Mouse (Mus musculus) liver, embryonic 11.5 days (tissue): ENCODE measurements around the gene Tet3. TPM values are rescaled to one million over a fixed set of nuclear protein-coding genes. Genes with fewer than 3 reads are reported as not detected.

Experiments
- ATAC-seq: fragments of 200-750 bp; cut with Nextera tagmentation; replicated peaks from 2 replicates; pipeline ENCODE4 v1.8.0; 2017; ENCODE audit warnings: moderate number of reproducible peaks, mild to moderate bottlenecking, moderate TSS enrichment, moderate library complexity; ENCODE audit not compliant: low FRiP score
- DNase-seq: peaks from one replicate; pipeline ENCODE4 v3.0.0-alpha.2; 2017; ENCODE audit warnings: low spot score
- H3K27ac ChIP-seq: fragments of 300-500 bp; sonication (generic); 2 replicates; pipeline ENCODE4 v1.5.1; 2014; ENCODE audit warnings: mild to moderate bottlenecking, low read depth, low read length, control low read depth
- H3K27me3 ChIP-seq: fragments of 300-500 bp; sonication (generic); replicated peaks from 2 replicates; pipeline ENCODE4 v1.6.1; 2014; ENCODE audit warnings: low read length, mixed read lengths; ENCODE audit not compliant: control insufficient read depth, insufficient read depth
- H3K36me3 ChIP-seq: fragments of 300-500 bp; sonication (generic); 2 replicates; pipeline ENCODE4 v1.6.1; 2014; ENCODE audit warnings: mild to moderate bottlenecking, low read length, moderate library complexity, mixed read lengths; ENCODE audit not compliant: control insufficient read depth, insufficient read depth
- H3K4me1 ChIP-seq: fragments of 300-500 bp; sonication (generic); replicated peaks from 2 replicates; pipeline ENCODE4 v1.6.1; 2014; ENCODE audit warnings: low read length, mixed read lengths; ENCODE audit not compliant: control insufficient read depth, insufficient read depth
- H3K4me2 ChIP-seq: fragments of 300-500 bp; sonication (generic); 2 replicates; pipeline ENCODE4 v1.6.1; 2014; ENCODE audit warnings: mild to moderate bottlenecking, control low read depth, moderate library complexity
- H3K4me3 ChIP-seq: fragments of 300-500 bp; sonication (generic); 2 replicates; pipeline ENCODE4 v1.5.1; 2014; ENCODE audit warnings: low read depth, low read length, control low read depth
- H3K9ac ChIP-seq: fragments of 300-500 bp; sonication (generic); 2 replicates; pipeline ENCODE4 v1.6.1; 2014; ENCODE audit warnings: low read depth, low read length, control low read depth
- H3K9me3 ChIP-seq: fragments of 300-500 bp; sonication (generic); 2 replicates; pipeline ENCODE4 v1.6.1; 2016; ENCODE audit warnings: low read length, inconsistent platforms, mixed read lengths; ENCODE audit not compliant: control insufficient read depth
- whole genome bisulfite sequencing: fragments of 180-500 bp; shearing (Covaris S2); extraction: QIAGEN DNeasy Blood & Tissue Kit; methylation state at CpG from one replicate; pipeline ENCODE4 v1.1.7; 2014; 5-methylcytosine and 5-hydroxymethylcytosine counted together
- polyA plus RNA-seq: library from polyadenylated mRNA; unstranded; fragments of >200 nt; fragmentation: Nextera tagmentation; extraction: Ambion mirVana; gene quantifications from 2 replicates; pipeline ENCODE4 v1.2.1, GENCODE M21; 2014

The Tet3 gene
- polyA plus RNA-seq, 1 experiment from 2014 or later, result 22.0 TPM

DNA sequence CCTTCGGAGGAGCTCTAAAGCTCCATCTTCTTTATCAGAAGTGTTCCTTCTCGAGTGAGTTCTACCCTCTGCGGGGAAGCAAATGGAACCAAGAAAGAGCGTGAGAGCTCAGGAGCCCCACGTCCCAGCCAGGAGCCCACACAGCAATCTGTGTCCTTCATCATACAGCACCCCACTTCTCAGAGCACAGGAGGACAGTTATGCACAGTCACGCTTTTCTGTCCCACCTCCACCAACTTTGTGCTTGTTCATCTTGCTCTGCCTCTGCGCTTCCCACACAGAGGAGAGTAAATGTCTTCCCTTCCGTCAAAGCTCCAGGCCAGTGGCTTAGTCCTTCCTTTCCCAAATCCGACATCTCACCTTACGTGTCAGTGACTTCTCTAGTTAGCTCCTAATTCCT, 40.2 kb upstream of the Tet3 start:
- Histone ChIP-seq H3K4me2 (no peak overlapping the region), H3K9me3 (no peaks in the 10 kb centered on the region), H3K4me3 (no peak overlapping the region), H3K27ac (no peak overlapping the region), H3K36me3 (no peaks in the 10 kb centered on the region), H3K27me3 (no peaks in the 10 kb centered on the region), H3K9ac (no peak overlapping the region), H3K4me1 (no peaks in the 10 kb centered on the region)
- WGBS, result 92% methylated on average over 10 of the region's 10 CpGs
- no peak for ATAC-seq
- DNase-seq, result no peak

DNA sequence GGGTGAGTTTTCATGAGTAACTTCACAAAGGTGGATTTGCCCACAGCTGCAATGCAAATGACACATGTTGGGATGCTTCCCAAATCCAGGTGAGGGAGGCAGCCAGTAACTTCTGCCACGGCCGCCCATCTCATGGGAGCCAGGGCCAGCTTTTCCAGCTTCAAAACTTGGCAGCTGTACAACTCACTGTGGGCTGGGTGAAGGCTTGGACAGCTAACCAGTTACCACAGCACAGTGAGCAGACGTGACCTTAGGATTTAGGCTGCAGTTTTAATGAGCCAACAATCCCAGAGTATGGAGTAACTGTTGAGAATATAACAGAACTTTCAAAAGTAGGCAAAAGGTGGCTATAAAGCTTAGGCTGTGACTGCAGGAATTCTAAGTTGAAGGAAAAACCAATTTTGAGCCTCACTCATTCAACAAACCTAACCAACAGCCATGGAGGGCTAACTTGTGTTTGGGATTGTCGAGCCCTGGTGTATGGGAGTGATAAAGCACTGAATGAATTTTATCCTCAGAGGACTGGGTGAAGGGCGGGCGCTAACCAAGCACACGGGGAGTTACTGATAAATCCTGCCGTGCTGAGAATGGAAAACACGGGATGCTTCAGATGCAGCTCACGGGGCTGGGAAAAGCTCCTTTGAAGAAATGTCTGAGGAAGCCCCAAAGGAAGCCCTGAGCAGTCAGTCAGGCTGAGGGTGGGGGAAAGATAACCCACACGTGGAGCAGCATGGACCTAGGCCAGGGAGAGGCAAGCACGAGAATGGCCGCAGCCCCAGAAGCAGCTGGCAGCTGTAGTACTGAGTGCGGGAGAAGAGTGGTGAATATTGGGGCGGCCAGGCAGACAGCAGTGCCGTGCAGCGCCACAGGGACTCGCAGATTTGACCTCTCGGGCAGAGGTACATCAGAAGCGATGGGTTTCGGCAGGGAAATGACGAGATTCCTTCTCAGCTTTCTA, 38.1 kb upstream of the Tet3 start:
- peak; percentile 41; the same call in 1 of the 2 replicates for ATAC-seq
- Histone ChIP-seq H3K4me2 (no peak overlapping the region), H3K27ac (no peak overlapping the region), H3K36me3 (no peaks in the 10 kb centered on the region), H3K4me1 (no peaks in the 10 kb centered on the region), H3K4me3 (no peak overlapping the region), H3K9me3 (no peaks in the 10 kb centered on the region), H3K9ac (no peak overlapping the region), H3K27me3 (no peaks in the 10 kb centered on the region)
- DNase-seq, result no peak
- 78% methylated on average over 22 of the region's 22 CpGs for WGBS

DNA sequence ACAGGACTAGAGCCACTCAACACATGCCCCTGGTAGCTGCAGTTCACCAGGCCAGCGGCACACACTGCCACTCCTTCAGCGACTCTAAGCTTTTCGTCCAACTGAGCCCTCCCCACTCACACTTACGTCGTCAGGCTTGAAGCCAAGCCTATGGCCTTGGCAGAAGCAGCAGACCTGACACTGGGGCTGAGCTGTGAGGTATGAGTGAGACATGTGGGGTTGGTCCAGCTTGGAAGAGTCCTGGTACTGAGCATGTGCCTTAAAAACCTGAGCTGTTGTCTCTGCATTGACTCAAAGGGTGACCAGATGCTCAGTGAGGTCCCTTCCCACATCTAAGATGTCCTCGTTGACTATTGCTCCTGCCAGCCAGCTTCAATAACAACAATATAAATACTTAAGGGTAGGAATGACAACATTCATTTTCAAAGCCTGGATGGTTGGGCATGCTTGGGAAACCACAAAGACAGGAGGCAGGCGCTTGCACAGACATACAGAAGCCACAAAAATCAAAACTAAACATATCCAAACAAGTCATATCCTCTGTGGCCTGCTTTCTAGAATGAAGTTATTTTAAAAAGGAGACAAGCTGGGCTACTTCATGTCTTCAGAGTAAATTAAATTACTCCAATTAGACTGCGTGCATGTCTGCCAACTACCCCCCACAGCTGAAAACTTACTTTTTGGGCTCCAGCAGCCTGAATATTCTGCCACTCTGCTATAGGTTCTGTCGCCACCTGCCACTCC, 37.3 kb upstream of the Tet3 start:
- no peak for DNase-seq
- Histone ChIP-seq H3K4me1 (no peaks in the 10 kb centered on the region), H3K27me3 (no peaks in the 10 kb centered on the region), H3K27ac (no peak overlapping the region), H3K4me3 (no peak overlapping the region), H3K9me3 (no peaks in the 10 kb centered on the region), H3K4me2 (no peak overlapping the region), H3K36me3 (no peaks in the 10 kb centered on the region), H3K9ac (no peak overlapping the region)
- 93% methylated on average over 9 of the region's 9 CpGs for WGBS
- ATAC-seq, result no peak

DNA sequence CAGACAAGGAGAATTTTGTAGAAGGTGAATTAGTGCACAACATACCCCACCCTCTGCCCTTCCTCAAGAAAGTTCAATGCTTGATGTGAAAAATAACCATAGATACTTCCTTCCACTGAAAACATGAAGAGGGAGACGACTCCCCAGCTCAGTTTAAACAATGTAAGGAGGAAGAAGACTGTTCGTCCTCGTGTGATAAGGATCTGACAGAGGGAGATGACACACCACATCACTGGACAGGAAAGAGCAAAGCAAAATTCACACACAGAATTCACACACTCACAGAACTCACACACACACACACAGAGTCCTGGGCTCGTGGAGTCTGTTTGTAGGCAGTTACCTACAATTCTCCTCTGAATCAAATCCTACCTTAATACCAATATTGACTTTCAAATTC, 31.7 kb upstream of the Tet3 start:
- Histone ChIP-seq H3K36me3 (peaks cover 5% of the 10 kb centered on the region; the same call in 1 of the 2 replicates), H3K4me2 (no peak overlapping the region), H3K27me3 (no peaks in the 10 kb centered on the region), H3K9ac (no peak overlapping the region), H3K9me3 (no peaks in the 10 kb centered on the region), H3K27ac (no peak overlapping the region), H3K4me1 (no peaks in the 10 kb centered on the region), H3K4me3 (no peak overlapping the region)
- 37% methylated on average over 4 of the region's 4 CpGs for WGBS
- DNase-seq, result no peak
- ATAC-seq, result no peak

DNA sequence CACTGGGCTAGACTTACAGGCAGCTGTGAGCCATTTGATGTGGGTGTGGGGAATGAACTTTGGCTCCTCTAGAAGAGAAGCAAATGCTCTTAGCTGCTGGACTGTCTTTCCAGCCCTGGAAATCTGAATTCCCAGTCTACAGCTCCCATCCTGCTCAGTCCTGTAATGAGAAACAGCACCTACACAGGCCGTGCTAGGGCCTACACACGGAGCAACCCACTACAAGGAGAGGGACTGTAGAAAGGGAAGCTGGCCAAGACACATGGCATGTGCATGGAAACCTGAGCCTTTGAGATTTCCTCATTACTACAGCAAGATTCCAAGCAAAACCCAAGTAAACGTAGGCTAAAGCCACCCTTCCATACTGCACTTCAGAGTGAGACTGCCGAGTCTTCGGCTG, 29.3 kb upstream of the Tet3 start:
- no peak for DNase-seq
- Histone ChIP-seq H3K27ac (no peak overlapping the region), H3K4me1 (no peaks in the 10 kb centered on the region), H3K4me3 (no peak overlapping the region), H3K27me3 (no peaks in the 10 kb centered on the region), H3K36me3 (peaks cover 7% of the 10 kb centered on the region; the same call in 1 of the 2 replicates), H3K9ac (no peak overlapping the region), H3K4me2 (no peak overlapping the region), H3K9me3 (no peaks in the 10 kb centered on the region)
- WGBS, result 86% methylated on average over 5 of the region's 5 CpGs
- ATAC-seq, result no peak

DNA sequence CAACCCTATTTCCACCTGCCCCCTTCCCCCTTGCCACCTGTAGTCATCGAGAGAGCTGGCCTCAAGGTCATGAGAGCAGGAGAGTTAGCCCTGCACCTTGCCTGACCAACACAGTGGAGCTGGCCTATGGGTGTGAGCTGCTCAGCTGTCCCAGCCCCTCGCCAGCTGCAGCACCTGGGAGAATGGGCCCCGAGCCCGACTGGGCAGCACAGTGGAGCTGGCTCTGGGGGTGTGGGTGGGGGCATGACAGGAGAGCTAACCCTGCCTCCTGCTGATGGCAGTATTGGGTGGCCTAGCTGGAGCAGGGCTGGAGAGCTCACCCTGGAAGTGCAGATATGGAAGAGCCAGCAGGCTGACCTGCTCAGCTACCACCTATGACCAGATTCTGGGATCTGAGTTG, 28.4 kb upstream of the Tet3 start:
- Histone ChIP-seq H3K36me3 (peaks cover 8% of the 10 kb centered on the region; the same call in 1 of the 2 replicates), H3K9ac (no peak overlapping the region), H3K4me2 (no peak overlapping the region), H3K27ac (no peak overlapping the region), H3K4me1 (peaks cover 3% of the 10 kb centered on the region; the same call in 1 of the 2 replicates), H3K27me3 (no peaks in the 10 kb centered on the region), H3K9me3 (no peaks in the 10 kb centered on the region), H3K4me3 (no peak overlapping the region)
- ATAC-seq (no peak), DNase-seq (no peak)
- WGBS, result 86% methylated on average over 4 of the region's 4 CpGs

DNA sequence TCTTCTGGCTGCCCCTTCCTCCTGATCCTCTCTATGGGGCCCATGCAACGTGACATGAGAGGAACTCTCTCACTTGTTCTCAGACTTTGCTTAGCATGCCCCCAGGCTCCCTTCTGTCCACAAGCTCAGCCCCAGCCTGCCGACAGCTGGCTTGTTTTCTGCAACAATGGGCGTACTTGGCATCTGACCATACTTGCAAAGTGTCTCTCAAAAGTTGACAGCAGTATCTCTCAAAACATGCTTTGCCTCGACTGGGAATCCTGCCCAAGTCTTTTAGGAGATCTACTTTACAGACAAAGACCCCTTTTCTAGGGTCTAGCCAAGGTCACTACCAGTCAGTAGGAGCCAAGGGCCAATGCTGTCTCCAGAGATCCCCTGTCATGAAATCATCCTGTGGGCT, 27.0 kb upstream of the Tet3 start:
- no peak overlapping the region for H3K4me2 ChIP-seq
- DNase-seq, result no peak
- H3K27me3 ChIP-seq, result no peaks in the 10 kb centered on the region
- no peak overlapping the region for H3K4me3 ChIP-seq
- H3K27ac ChIP-seq, result no peak overlapping the region
- H3K36me3 ChIP-seq, result peaks cover 20% of the 10 kb centered on the region; the same call in 1 of the 2 replicates
- WGBS, result 72% methylated on average over 4 of the region's 4 CpGs
- H3K9ac ChIP-seq, result no peak overlapping the region
- H3K4me1 ChIP-seq, result peaks cover 3% of the 10 kb centered on the region; the same call in 1 of the 2 replicates
- H3K9me3 ChIP-seq, result no peaks in the 10 kb centered on the region
- ATAC-seq, result no peak

DNA sequence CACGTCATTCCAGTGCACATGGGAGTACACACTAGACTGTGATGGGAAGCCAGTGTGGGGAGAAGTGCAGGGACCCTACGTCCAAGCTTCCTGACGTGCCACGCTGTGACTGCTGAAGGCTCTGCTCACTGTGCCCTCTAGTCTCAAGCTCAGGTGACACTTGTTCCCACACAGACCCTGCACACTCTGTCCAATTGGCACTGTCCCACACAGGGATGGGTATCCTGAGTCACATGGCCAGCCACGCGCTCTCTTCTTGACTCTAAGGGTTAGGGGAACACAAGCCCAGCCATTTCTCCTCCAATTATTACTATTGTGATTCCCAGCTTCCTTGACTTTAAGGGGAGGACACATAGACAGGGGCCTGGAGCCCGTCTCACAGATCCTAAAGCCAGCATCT, 24.9 kb upstream of the Tet3 start:
- no peaks in the 10 kb centered on the region for H3K27me3 ChIP-seq
- no peaks in the 10 kb centered on the region for H3K9me3 ChIP-seq
- peaks cover 3% of the 10 kb centered on the region; the same call in 1 of the 2 replicates for H3K4me1 ChIP-seq
- H3K4me2 ChIP-seq, result no peak overlapping the region
- ATAC-seq (no peak), DNase-seq (no peak)
- peaks cover 24% of the 10 kb centered on the region; the same call in 1 of the 2 replicates for H3K36me3 ChIP-seq
- WGBS, result 88% methylated on average over 7 of the region's 7 CpGs
- no peak overlapping the region for H3K4me3 ChIP-seq
- H3K9ac ChIP-seq, result no peak overlapping the region
- H3K27ac ChIP-seq, result no peak overlapping the region
